20 mouse cellular contexts compared by ENCODE assay signal in genomic region chr8:64406775-64407490, GRCm38 (mm10).
DNase-seq lines count a peak whose midpoint lies in the region; ATAC-seq and TF ChIP-seq lines count a peak whose summit lies in the region.
"Had no signal": no experiment of that assay in that cellular context is flagged by ENCODE, and none has a peak within 500 bp of the region (broad histone marks: within the 10 kb centered on the region; RNA-seq: fewer than 3 reads in every experiment).

No protein-coding gene starts in this region.

- H3K4me2 ChIP-seq in kidney, embryonic 16.5 days (replicated peaks; ENCODE audit: low read depth, low read length), result no peak overlapping the region
- H3K4me2 ChIP-seq in limb, embryonic 14.5 days (replicated peaks; ENCODE audit: low read depth, low read length, severe bottlenecking), result no peak overlapping the region
- H3K4me2 ChIP-seq in forebrain, embryonic 13.5 days, result no peak overlapping the region
- H3K4me2 ChIP-seq: forebrain, embryonic 15.5 days; heart, embryonic 15.5 days; limb, embryonic 12.5 days; liver, embryonic 15.5 days; stomach, embryonic 15.5 days had no signal

- in situ Hi-C loops in Patski (cut with MboI; ENCODE audit: low pct_unique_long_range_greater_than_20kb), result no loop called here

- no peak for TF ChIP-seq POLR2A in limb, embryonic 14.5 days (IDR thresholded peaks at IDR 0.05; ENCODE audit: borderline replicate concordance, extremely low read depth, insufficient read depth, insufficient read length)

- no peak for ATAC-seq in kidney, embryonic 16.5 days (ENCODE audit: low FRiP score, low TSS enrichment)
- ATAC-seq in Patski, result peak; percentile 67
- ATAC-seq in limb, embryonic 14.5 days (ENCODE audit: low FRiP score, low read depth), result peak; percentile 63
- ATAC-seq in activated CD4-positive, CD25-positive, alpha-beta regulatory T cell, adult 4 months, result no peak
- ATAC-seq in forebrain, embryonic 13.5 days, result no peak
- ATAC-seq: forebrain, embryonic 15.5 days had no signal

- no peaks in the 10 kb centered on the region for H3K36me3 ChIP-seq in kidney, embryonic 16.5 days (ENCODE audit: insufficient read depth, low read length)
- H3K36me3 ChIP-seq in limb, embryonic 14.5 days (ENCODE audit: control insufficient read depth, insufficient read depth, low read length), result no peaks in the 10 kb centered on the region
- no peaks in the 10 kb centered on the region for H3K36me3 ChIP-seq in forebrain, embryonic 13.5 days (ENCODE audit: poor library complexity, severe bottlenecking)
- H3K36me3 ChIP-seq: forebrain, embryonic 15.5 days; heart, embryonic 15.5 days; limb, embryonic 12.5 days; liver, embryonic 15.5 days; stomach, embryonic 15.5 days had no signal

- CTCF ChIA-PET in Patski (lab: Charles Lee), result no interaction called here

- DNase-seq in kidney, postnatal 14 days, result peak; percentile 19
- no peak for DNase-seq in Patski (ENCODE audit: low read depth, low spot score)
- DNase-seq in gastrocnemius, adult 18-20 months (ENCODE audit: low spot score), result peak; percentile 28
- DNase-seq in limb, embryonic 14.5 days (ENCODE audit: low spot score), result peak; percentile 25
- DNase-seq in cerebellum, postnatal 25 days, result no peak
- DNase-seq: B cell, adult 2 months; cerebellum, postnatal 14 days; heart, adult 18-20 months; kidney, adult 8-10 months; lung, postnatal 14 days; thymus, adult 2 months had no signal

- POLR2A ChIA-PET in Patski (lab: Charles Lee), result no interaction called here

- no peaks in the 10 kb centered on the region for H3K27me3 ChIP-seq in kidney, embryonic 16.5 days (ENCODE audit: insufficient read depth, low read length)
- no peaks in the 10 kb centered on the region for H3K27me3 ChIP-seq in Patski
- no peaks in the 10 kb centered on the region for H3K27me3 ChIP-seq in limb, embryonic 14.5 days (ENCODE audit: control insufficient read depth, insufficient read depth, low read length)
- H3K27me3 ChIP-seq in forebrain, embryonic 13.5 days, result no peaks in the 10 kb centered on the region
- H3K27me3 ChIP-seq: forebrain, embryonic 15.5 days; heart, embryonic 15.5 days; limb, embryonic 12.5 days; liver, embryonic 15.5 days; stomach, embryonic 15.5 days had no signal

- H3K4me3 ChIP-seq in kidney, embryonic 16.5 days (ENCODE audit: low read length), result no peak overlapping the region
- no peak overlapping the region for H3K4me3 ChIP-seq in limb, embryonic 14.5 days (replicated peaks; ENCODE audit: low read length)
- H3K4me3 ChIP-seq in forebrain, embryonic 13.5 days, result no peak overlapping the region
- H3K4me3 ChIP-seq: forebrain, embryonic 15.5 days; heart, embryonic 15.5 days; layer of hippocampus, adult 2 months; limb, embryonic 12.5 days; liver, embryonic 15.5 days; stomach, embryonic 15.5 days had no signal

- no peak for TF ChIP-seq CTCF in Patski (IDR thresholded peaks at IDR 0.05)

- H3K9me3 ChIP-seq in kidney, embryonic 16.5 days (ENCODE audit: low read length), result no peaks in the 10 kb centered on the region
- no peaks in the 10 kb centered on the region for H3K9me3 ChIP-seq in limb, embryonic 14.5 days (ENCODE audit: control insufficient read depth, low read length)
- no peaks in the 10 kb centered on the region for H3K9me3 ChIP-seq in forebrain, embryonic 13.5 days (replicated peaks)
- H3K9me3 ChIP-seq: forebrain, embryonic 15.5 days; heart, embryonic 15.5 days; limb, embryonic 12.5 days; liver, embryonic 15.5 days; stomach, embryonic 15.5 days had no signal

- no peak overlapping the region for H3K9ac ChIP-seq in kidney, embryonic 16.5 days (replicated peaks; ENCODE audit: low read length)
- H3K9ac ChIP-seq in limb, embryonic 14.5 days (ENCODE audit: low read depth, low read length, severe bottlenecking), result no peak overlapping the region
- H3K9ac ChIP-seq in forebrain, embryonic 13.5 days, result no peak overlapping the region
- H3K9ac ChIP-seq: forebrain, embryonic 15.5 days; heart, embryonic 15.5 days; limb, embryonic 12.5 days; liver, embryonic 15.5 days; stomach, embryonic 15.5 days had no signal

- H3K4me1 ChIP-seq in kidney, embryonic 16.5 days (ENCODE audit: insufficient read depth, low read length), result no peaks in the 10 kb centered on the region
- peaks cover 15% of the 10 kb centered on the region for H3K4me1 ChIP-seq in limb, embryonic 14.5 days (ENCODE audit: control insufficient read depth, insufficient read depth, low read length)
- H3K4me1 ChIP-seq in forebrain, embryonic 13.5 days, result no peaks in the 10 kb centered on the region
- H3K4me1 ChIP-seq: forebrain, embryonic 15.5 days; heart, embryonic 15.5 days; limb, embryonic 12.5 days; liver, embryonic 15.5 days; stomach, embryonic 15.5 days had no signal

- WGBS in kidney, embryonic 16.5 days, result 43% methylated on average over 9 of the region's 9 CpGs
- WGBS in limb, embryonic 14.5 days, result 23% methylated on average over 9 of the region's 9 CpGs
- WGBS in forebrain, embryonic 13.5 days, result 78% methylated on average over 9 of the region's 9 CpGs

- H3K27ac ChIP-seq in kidney, embryonic 16.5 days (ENCODE audit: low read length), result no peak overlapping the region
- no peak overlapping the region for H3K27ac ChIP-seq in limb, embryonic 14.5 days (replicated peaks; ENCODE audit: low read depth, low read length)
- H3K27ac ChIP-seq in forebrain, embryonic 13.5 days, result no peak overlapping the region
- H3K27ac ChIP-seq: forebrain, embryonic 15.5 days; heart, embryonic 15.5 days; layer of hippocampus, adult 2 months; limb, embryonic 12.5 days; liver, embryonic 15.5 days; stomach, embryonic 15.5 days had no signal

Comparison
In these comparisons a context has a peak if more than half of its experiments do, and no peak if none do; other contexts are left out.
1. DNase-seq: peak in kidney, postnatal 14 days (single experiment), gastrocnemius, adult 18-20 months (single experiment) and limb, embryonic 14.5 days (single experiment); none in Patski (single experiment) and cerebellum, postnatal 25 days (0 of 2).
2. ATAC-seq: peak in Patski (single experiment) and limb, embryonic 14.5 days (single experiment); none in kidney, embryonic 16.5 days (single experiment), activated CD4-positive, CD25-positive, alpha-beta regulatory T cell, adult 4 months (single experiment) and forebrain, embryonic 13.5 days (single experiment).